Mouse (Mus musculus) embryonic facial prominence, embryonic 10.5 days (tissue): ENCODE data around the gene 0610009B22Rik. TPM values are rescaled to one million over a fixed set of nuclear protein-coding genes. Genes with fewer than 3 reads are reported as not detected.

ENCODE experiments used
- DNase-seq: peaks from one replicate; pipeline ENCODE4 v3.0.0-alpha.2; 2017; ENCODE audit warnings: low spot score
- H3K27ac ChIP-seq: fragments of 300-500 bp; sonication (generic); replicated peaks from 2 replicates; pipeline ENCODE4 v1.5.1; 2016; ENCODE audit warnings: mild to moderate bottlenecking
- H3K27me3 ChIP-seq: fragments of 300-500 bp; sonication (generic); replicated peaks from 2 replicates; pipeline ENCODE4 v1.6.1; 2016; ENCODE audit warnings: low read depth, mild to moderate bottlenecking; ENCODE audit not compliant: poor library complexity, severe bottlenecking
- H3K36me3 ChIP-seq: fragments of 300-500 bp; sonication (generic); replicated peaks from 2 replicates; pipeline ENCODE4 v1.6.1; 2016; ENCODE audit warnings: mild to moderate bottlenecking, moderate library complexity
- H3K4me1 ChIP-seq: fragments of 300-500 bp; sonication (generic); 2 replicates; pipeline ENCODE4 v1.6.1; 2016
- H3K4me3 ChIP-seq: fragments of 300-500 bp; sonication (generic); 2 replicates; pipeline ENCODE4 v1.5.1; 2016; ENCODE audit warnings: mild to moderate bottlenecking, moderate library complexity
- H3K9me3 ChIP-seq: fragments of 300-500 bp; sonication (generic); 2 replicates; pipeline ENCODE4 v1.6.1; 2016; ENCODE audit warnings: mild to moderate bottlenecking
- WGBS: fragments of 180-500 bp; shearing (Covaris S2); methylation state at CpG from one replicate; pipeline ENCODE4 v1.1.7; 2016; 5-methylcytosine and 5-hydroxymethylcytosine counted together
- polyA plus RNA-seq: library from polyadenylated mRNA; unstranded; fragments of >200 nt; fragmentation: Nextera tagmentation; extraction: Ambion mirVana; gene quantifications from 2 replicates; pipeline ENCODE4 v1.2.1, GENCODE M21; 2016

Gene 0610009B22Rik
- polyA plus RNA-seq, 1 experiment from 2014 or later: 84.2 TPM

GRCm38 (mm10) chr11:51656798-51657521 is 31.7 kb downstream of the 0610009B22Rik start:
- 0 out of 2 replicates have a peak overlapping the region, but pooled peaks have one; percentile 11 for H3K27ac ChIP-seq
- WGBS: 71% methylated on average over 10 of the region's 10 CpGs
- H3K4me1 ChIP-seq: peaks cover 20% of the 10 kb centered on the region
- H3K4me3 ChIP-seq: no peak overlapping the region
- DNase-seq: no peak
- no peaks in the 10 kb centered on the region for H3K36me3 ChIP-seq
- peaks cover 10% of the 10 kb centered on the region for H3K27me3 ChIP-seq
- H3K9me3 ChIP-seq: no peaks in the 10 kb centered on the region

- Histone ChIP-seq H3K36me3 (no peaks in the 10 kb centered on the region), H3K27me3 (peaks cover 30% of the 10 kb centered on the region), H3K4me1 (peaks cover 33% of the 10 kb centered on the region), H3K9me3 (no peaks in the 10 kb centered on the region), H3K27ac (no peak overlapping the region), H3K4me3 (no peak overlapping the region)
- DNase-seq: no peak
- WGBS: 91% methylated on average over 3 of the region's 3 CpGs
Observed at GRCm38 (mm10) chr11:51654891-51655290, 33.8 kb downstream of the 0610009B22Rik start.

- no peak for DNase-seq
- no peaks in the 10 kb centered on the region for H3K36me3 ChIP-seq
- H3K27ac ChIP-seq: no peak overlapping the region
- no peaks in the 10 kb centered on the region for H3K9me3 ChIP-seq
- WGBS: 92% methylated on average over 6 of the region's 6 CpGs
- H3K27me3 ChIP-seq: peaks cover 40% of the 10 kb centered on the region
- H3K4me3 ChIP-seq: no peak overlapping the region
- H3K4me1 ChIP-seq: peaks cover 38% of the 10 kb centered on the region
Observed at GRCm38 (mm10) chr11:51653736-51654135, 34.9 kb downstream of the 0610009B22Rik start.

- Histone ChIP-seq H3K27me3 (peaks cover 40% of the 10 kb centered on the region), H3K4me3 (no peak overlapping the region), H3K36me3 (no peaks in the 10 kb centered on the region), H3K27ac (no peak overlapping the region), H3K9me3 (no peaks in the 10 kb centered on the region), H3K4me1 (peaks cover 40% of the 10 kb centered on the region)
- 89% methylated on average over 4 of the region's 4 CpGs for WGBS
- no peak for DNase-seq
Observed at GRCm38 (mm10) chr11:51652889-51653418, 35.7 kb downstream of the 0610009B22Rik start.

GRCm38 (mm10) chr11:51650691-51651515 is 37.8 kb downstream of the 0610009B22Rik start, which contains the start of the genes N4bp3 and D930048N14Rik:
N4bp3 (minus strand) TSS chr11:51650842.
D930048N14Rik (plus strand) TSS chr11:51650954.
- H3K27ac ChIP-seq: peak within 1 kb of the TSS; percentile 84
- H3K36me3 ChIP-seq: peaks cover 1% of the 10 kb centered on the region; the same call in 1 of the 2 replicates
- H3K27me3 ChIP-seq: peaks cover 40% of the 10 kb centered on the region
- H3K9me3 ChIP-seq: no peaks in the 10 kb centered on the region
- peak within 1 kb of the TSS; percentile 76 for H3K4me3 ChIP-seq
- DNase-seq: peak; percentile 82
- WGBS: under 1% methylated on average over 70 of the region's 70 CpGs
- H3K4me1 ChIP-seq: peaks cover 53% of the 10 kb centered on the region

GRCm38 (mm10) chr11:51650261-51650660 is 38.4 kb downstream of the 0610009B22Rik start:
- H3K27me3 ChIP-seq: peaks cover 40% of the 10 kb centered on the region
- H3K9me3 ChIP-seq: no peaks in the 10 kb centered on the region
- peak overlapping the region; percentile 76 for H3K4me3 ChIP-seq
- H3K4me1 ChIP-seq: peaks cover 58% of the 10 kb centered on the region
- WGBS: under 1% methylated on average over 30 of the region's 30 CpGs
- H3K36me3 ChIP-seq: peaks cover 8% of the 10 kb centered on the region
- H3K27ac ChIP-seq: peak overlapping the region; percentile 84
- no peak for DNase-seq

GRCm38 (mm10) chr11:51649889-51650199 is 38.8 kb downstream of the 0610009B22Rik start:
- Histone ChIP-seq H3K27ac (peak overlapping the region; percentile 84), H3K4me3 (peak overlapping the region; percentile 76), H3K4me1 (peaks cover 59% of the 10 kb centered on the region), H3K27me3 (peaks cover 40% of the 10 kb centered on the region), H3K36me3 (peaks cover 12% of the 10 kb centered on the region), H3K9me3 (no peaks in the 10 kb centered on the region)
- peak; percentile 36 for DNase-seq
- 3% methylated on average over 7 of the region's 7 CpGs for WGBS

- no peaks in the 10 kb centered on the region for H3K9me3 ChIP-seq
- 27% methylated on average over 11 of the region's 11 CpGs for WGBS
- peaks cover 45% of the 10 kb centered on the region for H3K27me3 ChIP-seq
- peaks cover 59% of the 10 kb centered on the region for H3K4me1 ChIP-seq
- peak; percentile 21 for DNase-seq
- peak overlapping the region; percentile 84 for H3K27ac ChIP-seq
- H3K4me3 ChIP-seq: peak overlapping the region; percentile 76
- H3K36me3 ChIP-seq: peaks cover 17% of the 10 kb centered on the region
Observed at GRCm38 (mm10) chr11:51649111-51649888, 39.4 kb downstream of the 0610009B22Rik start.

GRCm38 (mm10) chr11:51648566-51648965 is 40.1 kb downstream of the 0610009B22Rik start:
- peak overlapping the region; percentile 76 for H3K4me3 ChIP-seq
- peaks cover 67% of the 10 kb centered on the region for H3K4me1 ChIP-seq

GRCm38 (mm10) chr11:51646751-51647667 is 41.7 kb downstream of the 0610009B22Rik start:
- H3K4me3 ChIP-seq: peak overlapping the region; percentile 18; the same call in 1 of the 2 replicates
- peaks cover 44% of the 10 kb centered on the region for H3K27me3 ChIP-seq
- peaks cover 70% of the 10 kb centered on the region for H3K4me1 ChIP-seq
- H3K27ac ChIP-seq: peak overlapping the region; percentile 75
- peak; percentile 36 for DNase-seq
- no peaks in the 10 kb centered on the region for H3K9me3 ChIP-seq
- WGBS: 74% methylated on average over 15 of the region's 15 CpGs
- H3K36me3 ChIP-seq: peaks cover 40% of the 10 kb centered on the region

More at GRCm38 (mm10) chr11:51648566-51648965, 40.1 kb downstream of the 0610009B22Rik start:
- H3K27me3 ChIP-seq: peaks cover 48% of the 10 kb centered on the region
- DNase-seq: peak; percentile 74
- peaks cover 25% of the 10 kb centered on the region for H3K36me3 ChIP-seq
- no peaks in the 10 kb centered on the region for H3K9me3 ChIP-seq
- H3K27ac ChIP-seq: peak overlapping the region; percentile 84
- 18% methylated on average over 3 of the region's 3 CpGs for WGBS

- H3K27me3 ChIP-seq: peaks cover 36% of the 10 kb centered on the region
- H3K27ac ChIP-seq: peak overlapping the region; percentile 24; the same call in 1 of the 2 replicates
- peaks cover 46% of the 10 kb centered on the region for H3K36me3 ChIP-seq
- WGBS: 74% methylated on average over 7 of the region's 7 CpGs
- H3K4me1 ChIP-seq: peaks cover 70% of the 10 kb centered on the region
- H3K9me3 ChIP-seq: no peaks in the 10 kb centered on the region
- no peak for DNase-seq
- no peak overlapping the region for H3K4me3 ChIP-seq
Observed at GRCm38 (mm10) chr11:51646245-51646644, 42.4 kb downstream of the 0610009B22Rik start.
